Mouse (Mus musculus) left cerebral cortex, adult 9 months (tissue): ENCODE results near the gene Plcb3.

Experiments
- DNase-seq, 2 experiments: peaks; one replicate each; pipeline ENCODE4 v3.0.0; 2022; ENCODE audit warnings: low spot score in 2 of 2

Gene Plcb3

GRCm38 (mm10) chr19:6975537-6976521, at the start of gene Plcb3:
Plcb3 (minus strand) TSS chr19:6976470.
- peak in 1 of 2 experiments; percentile 71 for DNase-seq

DNA sequence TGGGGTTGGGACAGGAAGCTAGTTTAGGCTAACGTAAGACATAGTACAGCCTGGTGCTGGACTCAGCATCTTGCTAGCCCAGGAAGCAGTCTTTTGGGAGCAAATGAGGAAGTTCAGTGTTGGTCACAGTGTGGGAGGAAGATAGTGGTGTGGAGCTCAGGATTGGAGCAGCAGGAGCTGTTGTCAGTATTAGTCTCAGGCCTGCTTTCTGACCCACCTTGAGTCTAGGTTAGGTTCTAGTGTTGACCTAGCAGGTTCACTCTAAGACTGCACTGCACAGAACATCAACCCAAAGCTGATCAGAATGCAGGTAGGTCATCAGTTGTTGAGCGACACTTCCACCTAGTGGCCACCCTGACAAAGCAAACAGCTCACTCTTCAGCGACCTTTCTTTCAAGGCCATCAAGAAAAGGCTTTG, 44.0 kb upstream of the Plcb3 start:
- DNase-seq: no peak

DNA sequence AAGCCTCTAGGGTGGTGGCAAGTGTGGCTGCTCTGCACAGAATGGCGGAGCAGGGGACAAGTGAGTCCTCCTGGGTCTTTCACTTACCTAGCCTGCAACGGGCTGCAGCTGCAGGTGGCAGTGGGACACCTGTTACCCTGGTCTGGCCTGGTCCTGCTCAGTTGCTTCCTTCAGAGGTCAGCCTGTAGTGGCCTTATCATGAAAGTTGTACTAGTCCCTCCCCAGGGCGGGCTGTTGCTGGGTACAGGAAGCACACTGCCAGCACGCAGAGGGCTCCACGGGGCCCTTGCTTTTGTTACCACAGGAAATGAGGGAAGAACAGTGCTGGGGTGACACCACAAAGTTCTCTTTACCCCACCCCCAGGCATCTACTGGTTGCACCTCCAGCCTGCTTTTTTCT, 42.9 kb upstream of the Plcb3 start, which contains the start of gene Fermt3:
Gene Fermt3, minus strand, starts transcription at position 279 of the 400 bp plus-strand sequence.
- peak in 1 of 2 experiments; percentile 36 for DNase-seq

- DNase-seq: no peak
Measured at GRCm38 (mm10) chr19:7018546-7018945, 42.3 kb upstream of the Plcb3 start.

- DNase-seq: no peak
Measured at GRCm38 (mm10) chr19:7017541-7018457, 41.5 kb upstream of the Plcb3 start.

DNA sequence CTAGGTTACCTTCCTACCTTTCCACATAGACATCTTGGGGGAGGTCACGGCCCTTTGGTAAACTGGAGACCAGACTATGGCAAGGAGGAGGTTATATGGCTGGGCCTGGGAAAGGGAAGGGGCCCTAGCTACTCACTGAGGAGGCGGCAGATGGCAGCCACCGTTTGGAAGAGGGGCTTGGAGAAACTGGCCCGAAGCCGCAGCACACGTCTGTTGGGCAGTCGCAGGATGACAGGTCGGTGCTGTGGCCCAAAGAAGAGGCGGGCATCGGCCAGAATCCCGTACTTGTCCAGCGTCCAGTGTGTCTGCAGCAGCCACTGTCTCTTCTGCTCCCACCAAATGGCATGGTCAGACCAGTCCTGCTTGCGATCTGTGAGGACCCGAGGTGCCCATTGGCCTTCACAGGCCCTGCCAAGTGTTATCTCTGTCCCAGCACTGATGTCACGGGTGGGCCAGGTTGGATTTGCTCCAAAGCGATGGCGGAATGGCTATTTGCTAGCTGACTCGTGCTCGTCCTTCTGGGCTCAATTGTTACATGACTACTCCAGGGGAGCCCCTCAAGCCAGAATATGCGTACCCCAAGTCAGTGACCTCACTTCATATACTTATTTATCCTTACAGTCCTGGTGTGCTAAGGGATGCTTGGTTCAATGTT, 38.3 kb upstream of the Plcb3 start:
- no peak for DNase-seq

DNA sequence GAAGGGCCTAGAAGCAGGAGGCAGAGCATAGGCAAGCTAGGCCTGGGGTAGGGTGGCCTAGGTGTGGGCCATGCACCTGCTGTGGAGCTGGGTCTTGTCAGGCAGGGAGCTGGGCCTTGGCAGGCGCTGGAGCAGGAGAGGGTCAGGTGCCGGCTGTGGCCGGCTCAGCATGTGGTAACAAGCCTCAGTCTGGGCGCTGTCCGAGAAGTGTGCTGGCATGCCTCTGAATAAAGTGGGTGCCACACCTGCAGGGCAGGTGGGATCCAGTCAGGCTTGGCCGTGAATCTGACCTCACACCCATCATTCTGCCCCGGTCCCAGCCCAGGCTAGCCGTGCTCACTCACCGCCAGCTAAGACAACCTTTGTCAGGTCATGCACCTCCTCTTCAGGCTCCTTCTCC, 37.7 kb upstream of the Plcb3 start:
- DNase-seq: no peak

DNA sequence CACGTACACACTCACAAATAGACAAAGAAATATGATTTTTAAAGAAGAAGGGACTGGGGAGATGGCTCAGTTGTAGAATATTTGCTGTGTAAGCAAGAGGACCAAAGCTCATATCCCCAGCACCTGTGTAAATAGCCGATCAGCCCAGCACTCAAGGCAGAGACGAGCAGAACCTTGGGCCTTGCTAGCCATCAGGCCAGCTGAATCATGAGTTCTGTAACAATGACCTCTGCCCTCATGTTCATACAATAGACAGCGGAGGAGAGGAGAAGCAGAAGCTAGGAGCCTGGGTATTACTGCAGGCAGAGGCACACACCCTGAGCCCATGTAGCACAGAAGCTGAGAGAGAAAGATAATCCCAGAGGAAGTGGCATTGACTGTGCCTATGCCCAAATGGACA, 36.2 kb upstream of the Plcb3 start:
- no peak for DNase-seq

- DNase-seq: no peak
Measured at GRCm38 (mm10) chr19:7006892-7007593, 30.8 kb upstream of the Plcb3 start.

GRCm38 (mm10) chr19:6999360-7000063, 23.2 kb upstream of the Plcb3 start:
- no peak for DNase-seq

- DNase-seq: no peak
Measured at GRCm38 (mm10) chr19:6997721-6998290, 21.5 kb upstream of the Plcb3 start.

DNA sequence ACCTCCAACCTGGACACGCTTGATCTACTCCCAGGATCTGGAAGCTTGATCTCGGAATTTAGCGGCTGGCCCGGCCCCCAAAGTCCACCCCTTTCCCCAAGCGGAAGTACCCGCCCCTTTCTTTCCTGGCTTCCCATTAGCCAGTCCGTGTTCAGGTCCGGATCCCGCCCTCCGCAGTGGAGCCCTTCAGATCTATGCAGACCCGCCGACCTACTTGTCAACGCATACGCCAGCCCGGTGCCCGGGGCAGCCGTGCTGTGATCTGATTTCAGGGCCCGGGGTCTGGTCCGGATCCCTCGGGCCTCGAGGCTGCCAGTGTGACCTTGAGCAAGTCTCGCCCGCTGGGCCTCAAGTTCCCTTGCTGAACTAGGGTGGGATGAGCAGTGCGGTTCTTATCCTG, 19.7 kb upstream of the Plcb3 start, which contains the start of the genes Nudt22 and Trpt1:
Gene Nudt22, minus strand, starts transcription at position 112 of the 400 bp plus-strand sequence.
Gene Trpt1, plus strand, starts transcription at position 126 of the 400 bp plus-strand sequence.
- DNase-seq: peak in 1 of 2 experiments; percentile 86

DNA sequence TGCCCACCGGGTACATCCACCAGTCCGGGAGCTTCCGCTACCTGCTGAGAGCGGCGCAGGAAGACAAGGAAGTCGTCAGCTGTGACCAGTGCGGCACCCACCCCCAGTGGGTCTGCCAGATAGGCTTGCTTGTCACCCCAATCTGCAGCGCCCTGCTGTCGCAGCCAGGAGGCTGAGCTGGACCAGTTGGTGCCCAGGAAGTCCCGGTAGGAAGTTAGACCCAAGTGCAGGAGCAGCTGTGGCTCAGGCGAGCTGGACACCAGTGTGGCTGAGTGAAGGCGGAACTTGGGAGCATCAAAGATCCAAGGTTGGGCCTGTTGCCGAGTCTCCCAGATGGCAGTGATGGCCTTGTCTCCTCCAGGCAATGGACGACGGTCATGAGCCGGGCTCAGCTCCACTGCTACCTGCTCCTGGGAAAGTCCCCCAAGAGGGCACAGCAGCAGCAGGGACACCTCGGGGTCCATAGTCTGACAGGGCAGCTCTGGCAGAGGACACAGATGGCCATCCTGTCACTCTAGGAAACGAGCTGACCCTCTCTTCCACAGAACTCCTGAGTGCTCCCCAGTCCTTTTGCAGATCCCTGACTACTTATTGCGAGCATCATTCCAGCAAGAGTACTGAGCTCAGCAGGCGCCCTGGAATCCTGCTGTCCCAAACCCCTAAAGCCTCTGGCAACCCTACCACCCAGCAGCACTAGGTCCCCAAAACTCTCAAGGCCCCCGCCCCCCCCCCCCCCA, 19.2 kb upstream of the Plcb3 start:
- no peak for DNase-seq

- DNase-seq: no peak
Measured at GRCm38 (mm10) chr19:6994489-6994888, 18.2 kb upstream of the Plcb3 start.

DNA sequence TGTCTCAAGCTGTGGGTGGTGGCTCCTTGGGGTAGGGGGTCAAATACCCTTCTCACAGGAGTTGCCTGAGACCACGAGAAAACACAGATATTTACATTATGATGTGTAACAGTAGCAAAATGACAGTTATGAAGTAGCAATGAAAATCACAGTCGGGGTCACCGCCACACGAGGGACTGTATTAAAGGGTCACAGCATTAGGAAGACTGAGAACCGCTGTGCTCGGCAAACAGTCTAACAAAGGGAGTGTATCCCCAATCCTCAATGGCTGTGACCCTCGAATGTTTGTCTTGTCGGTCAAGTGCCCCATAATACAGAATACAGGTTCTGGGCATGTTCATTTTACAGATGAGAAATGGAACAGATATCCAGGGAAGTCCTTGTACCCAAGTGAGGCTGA, 17.7 kb upstream of the Plcb3 start:
- DNase-seq: no peak

GRCm38 (mm10) chr19:6993011-6993770, 16.9 kb upstream of the Plcb3 start:
- DNase-seq: no peak

DNA sequence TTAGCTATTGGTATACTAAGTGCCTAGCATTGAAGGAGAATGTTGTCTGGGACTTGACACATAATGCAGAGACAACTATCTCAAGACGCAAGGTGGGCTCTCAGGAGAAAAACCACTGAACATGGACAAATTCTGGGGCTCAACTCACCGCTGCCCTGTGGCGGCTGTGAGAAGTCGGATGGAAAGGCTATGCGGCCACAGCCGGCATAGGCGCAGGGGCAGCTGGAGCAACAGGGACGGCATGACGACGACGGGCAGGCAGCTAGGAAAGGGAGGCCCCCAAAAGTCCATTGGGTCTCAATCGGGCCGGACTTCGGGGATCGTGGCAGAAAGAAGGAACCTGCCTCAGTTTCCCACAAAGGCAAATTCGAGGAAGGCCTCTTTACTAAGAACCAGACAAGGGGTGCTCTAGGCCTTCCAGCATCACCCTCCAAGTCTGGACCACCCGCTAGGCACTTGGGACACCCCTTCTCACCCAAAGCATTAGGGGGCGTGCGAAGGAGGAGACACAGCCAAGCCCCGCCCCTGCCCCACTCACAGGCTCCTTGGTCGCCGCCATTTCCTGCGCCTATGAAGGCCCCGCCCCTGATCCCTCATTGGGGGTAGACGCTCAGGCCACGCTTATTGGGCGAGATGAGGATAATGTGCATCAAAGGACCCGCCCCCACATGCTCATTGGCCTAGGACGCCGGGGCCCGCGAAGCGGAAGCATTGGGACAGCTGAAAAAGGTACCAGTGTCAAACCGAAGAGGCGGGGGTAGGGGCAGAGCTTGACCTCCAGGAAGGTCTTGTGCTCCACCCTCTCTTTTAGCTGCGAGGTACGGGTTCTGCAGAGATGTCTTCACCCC, 16.0 kb upstream of the Plcb3 start, which contains the start of gene Dnajc4:
Gene Dnajc4, minus strand, starts transcription at position 562 of the 848 bp plus-strand sequence.
- DNase-seq: peak; percentile 92 to 97
